Mouse (Mus musculus) intestine, postnatal 0 days (tissue): ENCODE measurements at regions not wholly inside any gene's neighbourhood (a gene's known extent, or its start where the extent isn't known, plus 50 kb on each side); places are given as distances from the start of the nearest gene placed in this dataset.
A peak's percentile ranks its signal among the peaks of the same experiment; 100 is the strongest.
"Not testable (repeated sequence)": the region's sequence is repeated elsewhere in the genome, so short reads cannot be mapped to it uniquely, and the experiment has no call there.

Source experiments
- ATAC-seq: fragments of 200-750 bp; cut with Nextera tagmentation; 2 replicates; pipeline ENCODE4 v1.8.0; 2017; ENCODE audit warnings: mild to moderate bottlenecking, moderate TSS enrichment, moderate library complexity
- H3K27ac ChIP-seq: fragments of 300-500 bp; sonication (generic); 2 replicates; pipeline ENCODE4 v1.5.1; 2014; ENCODE audit warnings: mild to moderate bottlenecking, low read depth, low read length, moderate library complexity
- H3K27me3 ChIP-seq: fragments of 300-500 bp; sonication (generic); replicated peaks from 2 replicates; pipeline ENCODE4 v1.6.1; 2014; ENCODE audit warnings: low read length, mixed read lengths; ENCODE audit not compliant: control insufficient read depth, insufficient read depth
- H3K36me3 ChIP-seq: fragments of 300-500 bp; sonication (generic); 2 replicates; pipeline ENCODE4 v1.6.1; 2014; ENCODE audit warnings: mild to moderate bottlenecking, moderate library complexity; ENCODE audit not compliant: control insufficient read depth, insufficient read depth
- H3K4me1 ChIP-seq: fragments of 300-500 bp; sonication (generic); replicated peaks from 2 replicates; pipeline ENCODE4 v1.6.1; 2014; ENCODE audit warnings: antibody characterized with exemption, low read length, mixed read lengths; ENCODE audit not compliant: control insufficient read depth, insufficient read depth
- H3K4me2 ChIP-seq: fragments of 300-500 bp; sonication (generic); replicated peaks from 2 replicates; pipeline ENCODE4 v1.6.1; 2014; ENCODE audit warnings: low read depth, mild to moderate bottlenecking, moderate library complexity
- H3K4me3 ChIP-seq: fragments of 300-500 bp; sonication (generic); 2 replicates; pipeline ENCODE4 v1.5.1; 2014; ENCODE audit warnings: low read depth, low read length
- H3K9ac ChIP-seq: fragments of 300-500 bp; sonication (generic); 2 replicates; pipeline ENCODE4 v1.6.1; 2014; ENCODE audit warnings: mild to moderate bottlenecking, low read depth, low read length
- H3K9me3 ChIP-seq: fragments of 300-500 bp; sonication (generic); 2 replicates; pipeline ENCODE4 v1.6.1; 2016; ENCODE audit warnings: mixed run types; ENCODE audit not compliant: control insufficient read depth
- CTCF ChIP-seq: sonication (generic); IDR thresholded peaks from 2 replicates; pipeline ENCODE4 v1.5.1; 2016; ENCODE audit warnings: low read depth, mild to moderate bottlenecking, control low read depth, antibody characterized with exemption, moderate library complexity
- WGBS: fragments of 180-500 bp; shearing (Covaris S2); extraction: QIAGEN DNeasy Blood & Tissue Kit; methylation state at CpG from one replicate; pipeline ENCODE4 v1.1.7; 2014; 5-methylcytosine and 5-hydroxymethylcytosine counted together

DNA sequence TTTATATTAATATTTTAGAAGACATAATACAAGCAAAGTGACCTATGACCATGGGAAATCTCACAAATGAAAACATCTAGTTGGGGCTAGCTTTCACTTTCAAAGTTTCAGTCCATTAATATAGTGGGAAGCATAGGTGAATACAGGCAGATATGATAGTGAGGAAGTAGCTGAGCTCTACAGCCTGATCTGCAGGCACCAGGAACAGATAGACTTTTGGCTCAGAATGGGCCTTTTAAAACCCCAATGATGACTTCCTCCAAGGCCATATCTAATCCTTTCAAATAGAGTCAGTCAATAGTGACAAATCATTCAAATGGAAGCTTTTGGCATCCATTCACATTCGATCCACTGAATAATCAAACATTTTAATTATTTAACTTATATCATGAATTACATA is 581.6 kb upstream of the Pcdh17 start:
- no peak for ATAC-seq
- 67% methylated on average over 1 of the region's 1 CpGs for WGBS
- H3K36me3 ChIP-seq: no peaks in the 10 kb centered on the region
- no peak overlapping the region for H3K4me3 ChIP-seq
- no peak overlapping the region for H3K27ac ChIP-seq
- no peak for TF ChIP-seq CTCF
- H3K4me2 ChIP-seq: no peak overlapping the region
- no peaks in the 10 kb centered on the region for H3K4me1 ChIP-seq
- H3K9ac ChIP-seq: no peak overlapping the region
- H3K27me3 ChIP-seq: no peaks in the 10 kb centered on the region
- H3K9me3 ChIP-seq: no peaks in the 10 kb centered on the region

- H3K27me3 ChIP-seq: no peaks in the 10 kb centered on the region
- no peak overlapping the region for H3K9ac ChIP-seq
- WGBS: 72% methylated on average over 2 of the region's 2 CpGs
- H3K36me3 ChIP-seq: no peaks in the 10 kb centered on the region
- H3K4me3 ChIP-seq: no peak overlapping the region
- no peak overlapping the region for H3K4me2 ChIP-seq
- no peak overlapping the region for H3K27ac ChIP-seq
- ATAC-seq: no peak
- no peaks in the 10 kb centered on the region for H3K4me1 ChIP-seq
- no peaks in the 10 kb centered on the region for H3K9me3 ChIP-seq
- TF ChIP-seq CTCF: no peak
Measured at GRCm38 (mm10) chr14:83862653-83863052, 580.7 kb upstream of the Pcdh17 start.

DNA sequence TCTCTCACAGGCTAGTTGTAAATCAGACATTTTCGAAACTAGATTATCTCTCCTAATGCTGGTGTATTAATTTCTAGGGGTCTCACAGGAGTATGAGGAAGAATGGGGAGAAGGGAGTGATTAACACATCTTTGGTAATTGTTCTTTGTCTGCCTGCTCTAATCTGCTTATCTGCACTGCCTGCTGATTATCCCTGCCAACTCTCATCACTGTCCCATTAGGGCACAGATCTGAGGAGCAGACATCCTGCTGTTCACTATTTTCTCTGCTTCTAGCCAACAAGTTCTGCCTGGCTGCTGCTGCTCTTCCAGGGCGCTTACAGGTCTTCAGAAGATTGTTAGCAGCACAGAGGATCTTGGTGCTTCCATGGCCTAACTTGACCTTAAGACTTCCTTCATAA is 557.0 kb upstream of the Pcdh17 start:
- H3K27ac ChIP-seq: no peak overlapping the region
- H3K4me1 ChIP-seq: no peaks in the 10 kb centered on the region
- H3K9ac ChIP-seq: no peak overlapping the region
- WGBS: 66% methylated on average over 2 of the region's 2 CpGs
- no peaks in the 10 kb centered on the region for H3K9me3 ChIP-seq
- H3K27me3 ChIP-seq: no peaks in the 10 kb centered on the region
- H3K4me2 ChIP-seq: no peak overlapping the region
- TF ChIP-seq CTCF: no peak
- no peak overlapping the region for H3K4me3 ChIP-seq
- ATAC-seq: no peak
- H3K36me3 ChIP-seq: no peaks in the 10 kb centered on the region

GRCm38 (mm10) chr14:83900711-83901110 is 542.7 kb upstream of the Pcdh17 start:
- H3K4me3 ChIP-seq, H3K27ac ChIP-seq, H3K9ac ChIP-seq, H3K36me3 ChIP-seq, ATAC-seq, H3K4me2 ChIP-seq, H3K27me3 ChIP-seq, H3K4me1 ChIP-seq, H3K9me3 ChIP-seq: not testable (repeated sequence)
- 50% methylated on average over 1 of the region's 1 CpGs for WGBS

DNA sequence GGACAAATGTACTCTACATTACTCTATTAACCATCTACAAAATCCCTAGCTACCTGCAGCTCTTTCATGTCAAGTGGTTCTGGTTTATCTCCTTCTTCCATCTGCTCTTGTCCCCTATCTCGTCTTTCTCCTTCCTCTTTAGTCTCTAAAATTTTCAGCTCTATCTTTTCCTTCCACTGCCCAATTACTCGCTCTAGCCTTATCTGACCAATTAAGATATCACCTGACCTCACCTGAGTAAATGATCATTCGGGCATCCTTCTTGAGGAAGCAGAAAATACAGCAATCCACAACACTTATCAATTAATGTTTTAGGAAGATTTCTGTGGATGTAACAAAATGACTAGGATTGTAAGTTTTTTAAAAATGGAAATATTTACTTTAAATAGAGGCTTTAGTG is 500.3 kb upstream of the Pcdh17 start:
- no peak overlapping the region for H3K4me3 ChIP-seq
- no peaks in the 10 kb centered on the region for H3K9me3 ChIP-seq
- TF ChIP-seq CTCF: no peak
- no peak overlapping the region for H3K27ac ChIP-seq
- H3K4me1 ChIP-seq: no peaks in the 10 kb centered on the region
- H3K27me3 ChIP-seq: no peaks in the 10 kb centered on the region
- no peak for ATAC-seq
- 65% methylated on average over 3 of the region's 3 CpGs for WGBS
- H3K36me3 ChIP-seq: no peaks in the 10 kb centered on the region
- H3K4me2 ChIP-seq: no peak overlapping the region
- H3K9ac ChIP-seq: no peak overlapping the region

GRCm38 (mm10) chr14:83944176-83944575 is 499.2 kb upstream of the Pcdh17 start:
- TF ChIP-seq CTCF: 0 out of 2 replicates have a peak, but pooled peaks have one; percentile 34
- Histone ChIP-seq H3K4me3 (no peak overlapping the region), H3K36me3 (no peaks in the 10 kb centered on the region), H3K27ac (no peak overlapping the region), H3K9ac (no peak overlapping the region), H3K4me2 (no peak overlapping the region), H3K27me3 (no peaks in the 10 kb centered on the region), H3K9me3 (no peaks in the 10 kb centered on the region), H3K4me1 (no peaks in the 10 kb centered on the region)
- WGBS: 61% methylated on average over 3 of the region's 3 CpGs
- no peak for ATAC-seq

GRCm38 (mm10) chr14:83949696-83950095 is 493.7 kb upstream of the Pcdh17 start:
- no peak for ATAC-seq
- no peak for TF ChIP-seq CTCF
- Histone ChIP-seq H3K4me2 (no peak overlapping the region), H3K27me3 (no peaks in the 10 kb centered on the region), H3K36me3 (no peaks in the 10 kb centered on the region), H3K4me1 (no peaks in the 10 kb centered on the region), H3K4me3 (no peak overlapping the region), H3K27ac (no peak overlapping the region), H3K9me3 (no peaks in the 10 kb centered on the region), H3K9ac (no peak overlapping the region)
- WGBS: 77% methylated on average over 2 of the region's 2 CpGs
